Comparison of ENCODE assay signal across 38 mouse cellular contexts in genomic region chr5:72948136-72948535, GRCm38 (mm10). TPM values are rescaled to one million over a fixed set of nuclear protein-coding genes. Genes with fewer than 3 reads are reported as not detected.
DNase-seq lines count a peak whose midpoint lies in the region; ATAC-seq and TF ChIP-seq lines count a peak whose summit lies in the region.
"Had no signal": no experiment of that assay in that cellular context is flagged by ENCODE, and none has a peak within 500 bp of the region (broad histone marks: within the 10 kb centered on the region; RNA-seq: fewer than 3 reads in every experiment).

No protein-coding gene starts in this region.

- no peak for ATAC-seq in heart, embryonic 12.5 days (ENCODE audit: insufficient number of reproducible peaks, low FRiP score)
- no peak for ATAC-seq in kidney, embryonic 14.5 days (ENCODE audit: low FRiP score, low TSS enrichment)
- ATAC-seq in forebrain, postnatal 0 days: no peak
- ATAC-seq: forebrain, embryonic 13.5 days; intestine, postnatal 0 days had no signal

- peaks cover 20% of the 10 kb centered on the region for H3K36me3 ChIP-seq in heart, embryonic 12.5 days
- peaks cover 16% of the 10 kb centered on the region for H3K36me3 ChIP-seq in kidney, embryonic 14.5 days (ENCODE audit: control insufficient read depth, insufficient read depth, low read length)
- peaks cover 8% of the 10 kb centered on the region; the same call in 1 of the 2 replicates for H3K36me3 ChIP-seq in forebrain, postnatal 0 days (ENCODE audit: insufficient read depth)

- no peak overlapping the region for H3K27ac ChIP-seq in heart, embryonic 12.5 days (ENCODE audit: poor library complexity, severe bottlenecking)
- no peak overlapping the region for H3K27ac ChIP-seq in kidney, embryonic 14.5 days (ENCODE audit: low read depth, low read length)
- no peak overlapping the region for H3K27ac ChIP-seq in forebrain, postnatal 0 days (ENCODE audit: low read depth, low read length)
- H3K27ac ChIP-seq: forebrain, embryonic 13.5 days; hindbrain, embryonic 13.5 days; layer of hippocampus, adult 2 months; liver, embryonic 13.5 days had no signal

- no peak overlapping the region for H3K9ac ChIP-seq in heart, embryonic 12.5 days
- H3K9ac ChIP-seq in kidney, embryonic 14.5 days (ENCODE audit: low read depth, low read length): no peak overlapping the region
- H3K9ac ChIP-seq in forebrain, postnatal 0 days: no peak overlapping the region
- H3K9ac ChIP-seq: forebrain, embryonic 13.5 days; hindbrain, embryonic 13.5 days; liver, embryonic 13.5 days had no signal

- no peaks in the 10 kb centered on the region for H3K27me3 ChIP-seq in heart, embryonic 12.5 days (replicated peaks)
- H3K27me3 ChIP-seq in kidney, embryonic 14.5 days (ENCODE audit: control insufficient read depth, insufficient read depth, low read length): no peaks in the 10 kb centered on the region
- no peaks in the 10 kb centered on the region for H3K27me3 ChIP-seq in forebrain, postnatal 0 days (ENCODE audit: insufficient read depth, low read length)
- H3K27me3 ChIP-seq: forebrain, embryonic 13.5 days; hindbrain, embryonic 13.5 days; liver, embryonic 13.5 days had no signal

- peak; percentile 88 for DNase-seq in heart, adult 11 months
- DNase-seq in kidney, adult 9 months: peak; percentile 88
- DNase-seq in kidney, postnatal 14 days: peak; percentile 40
- peak; percentile 55 for DNase-seq in skeletal muscle tissue, adult 2 months (ENCODE audit: low read depth, low spot score)
- no peak for DNase-seq in forebrain, postnatal 0 days
- DNase-seq: adrenal gland, postnatal 25 days; B cell, adult 2 months; cerebellum, adult 8-10 months; cerebellum, postnatal 36 days; gastrocnemius, postnatal 14 days; heart, postnatal 4 days; left cerebral cortex, postnatal 4 days; liver, embryonic 13.5 days; lung, adult 2 months; lung, postnatal 14 days; midbrain, embryonic 14.5 days had no signal

- 76% methylated on average over 1 of the region's 1 CpGs for WGBS in heart, embryonic 12.5 days
- WGBS in kidney, embryonic 14.5 days: 90% methylated on average over 1 of the region's 1 CpGs
- WGBS in forebrain, postnatal 0 days: 81% methylated on average over 1 of the region's 1 CpGs

- no peak for TF ChIP-seq CTCF in forebrain, postnatal 0 days (IDR thresholded peaks at IDR 0.05; ENCODE audit: low read depth)

- H3K4me2 ChIP-seq in heart, embryonic 12.5 days: no peak overlapping the region
- H3K4me2 ChIP-seq in kidney, embryonic 14.5 days (replicated peaks; ENCODE audit: low read depth, low read length): no peak overlapping the region
- H3K4me2 ChIP-seq in forebrain, postnatal 0 days (ENCODE audit: low read depth): no peak overlapping the region
- H3K4me2 ChIP-seq: forebrain, embryonic 13.5 days; heart, embryonic 11.5 days; hindbrain, embryonic 13.5 days; liver, embryonic 13.5 days had no signal

- H3K4me1 ChIP-seq in heart, embryonic 12.5 days (replicated peaks): 0 out of 2 replicates have a peak, but pooled peaks cover 3% of the 10 kb centered on the region
- H3K4me1 ChIP-seq in kidney, embryonic 14.5 days (ENCODE audit: control insufficient read depth, insufficient read depth, low read length): no peaks in the 10 kb centered on the region
- H3K4me1 ChIP-seq in forebrain, postnatal 0 days (ENCODE audit: insufficient read depth): no peaks in the 10 kb centered on the region
- H3K4me1 ChIP-seq: forebrain, embryonic 13.5 days; liver, embryonic 13.5 days had no signal

- H3K4me3 ChIP-seq in heart, embryonic 12.5 days: no peak overlapping the region
- no peak overlapping the region for H3K4me3 ChIP-seq in kidney, embryonic 14.5 days (ENCODE audit: low read length)
- H3K4me3 ChIP-seq in forebrain, postnatal 0 days (ENCODE audit: low read depth, low read length): no peak overlapping the region
- H3K4me3 ChIP-seq: forebrain, embryonic 13.5 days; hindbrain, embryonic 13.5 days; layer of hippocampus, adult 2 months; liver, embryonic 13.5 days had no signal

- no peaks in the 10 kb centered on the region for H3K9me3 ChIP-seq in heart, embryonic 12.5 days (replicated peaks)
- no peaks in the 10 kb centered on the region for H3K9me3 ChIP-seq in kidney, embryonic 14.5 days (ENCODE audit: control insufficient read depth, low read length)
- no peaks in the 10 kb centered on the region for H3K9me3 ChIP-seq in forebrain, postnatal 0 days (ENCODE audit: low read length)
- H3K9me3 ChIP-seq: forebrain, embryonic 13.5 days; hindbrain, embryonic 13.5 days; liver, embryonic 13.5 days had no signal

RNA-seq across cellular contexts. Expression of gene Gm10135, which starts 26.4 kb away (rescaled TPM):
- polyA plus RNA-seq in heart, embryonic 12.5 days (2016; fragmentation: Nextera tagmentation; extraction: Ambion mirVana): not detected in 2 replicates
- not detected in 2 replicates for polyA plus RNA-seq in kidney, embryonic 14.5 days (2014; fragmentation: Nextera tagmentation; extraction: Ambion mirVana)
- not detected in 2 replicates for total RNA-seq in forebrain, postnatal 0 days (2014; rRNA removed)
- not detected in 2 replicates for polyA plus RNA-seq in forebrain, postnatal 0 days (2015; fragmentation: Nextera tagmentation; extraction: Ambion mirVana)
- total RNA-seq: adrenal gland, adult 18-20 months; adrenal gland, postnatal 25 days; gastrocnemius, postnatal 14 days; heart, adult 18-20 months; heart, postnatal 4 days; layer of hippocampus, adult 2 months; layer of hippocampus, postnatal 14 days; left cerebral cortex, adult 8-10 months; left cerebral cortex, postnatal 4 days; monocyte, adult 5-6 weeks had no signal
- polyA plus RNA-seq: embryonic facial prominence, embryonic 11.5 days; forebrain, embryonic 13.5 days; frontal cortex, adult 2 months; heart, embryonic 11.5 days; heart, postnatal 0 days; hindbrain, embryonic 13.5 days; intestine, postnatal 0 days; limb, embryonic 14.5 days; liver, embryonic 13.5 days; lung, adult 2 months; midbrain, embryonic 14.5 days; neural tube, embryonic 14.5 days; small intestine, adult 2 months; stomach, embryonic 14.5 days; testis, adult 2 months; thymus, postnatal 0 days; urinary bladder, adult 2 months had no signal

RNA-seq across cellular contexts. Expression of gene Slain2, which starts 34.0 kb away (rescaled TPM):
- polyA plus RNA-seq in heart, embryonic 12.5 days (2016; fragmentation: Nextera tagmentation; extraction: Ambion mirVana): 31.4 and 32.6 TPM in 2 replicates
- 18.4 and 25.3 TPM in 2 replicates for polyA plus RNA-seq in kidney, embryonic 14.5 days (2014; fragmentation: Nextera tagmentation; extraction: Ambion mirVana)
- total RNA-seq in forebrain, postnatal 0 days (2014; rRNA removed): 43.4 and 48.2 TPM in 2 replicates
- polyA plus RNA-seq in forebrain, postnatal 0 days (2015; fragmentation: Nextera tagmentation; extraction: Ambion mirVana): 11.3 and 12.7 TPM in 2 replicates

RNA-seq across cellular contexts. Expression of gene Slc10a4, which starts 58.5 kb away (rescaled TPM):
- 0.41 and 0.50 TPM in 2 replicates for polyA plus RNA-seq in heart, embryonic 12.5 days (2016; fragmentation: Nextera tagmentation; extraction: Ambion mirVana)
- 0.16 and 0.79 TPM in 2 replicates for polyA plus RNA-seq in kidney, embryonic 14.5 days (2014; fragmentation: Nextera tagmentation; extraction: Ambion mirVana)
- 6.5 and 14.2 TPM in 2 replicates for total RNA-seq in forebrain, postnatal 0 days (2014; rRNA removed)
- polyA plus RNA-seq in forebrain, postnatal 0 days (2015; fragmentation: Nextera tagmentation; extraction: Ambion mirVana): 21.3 and 27.0 TPM in 2 replicates
- total RNA-seq: gastrocnemius, postnatal 14 days; heart, adult 18-20 months; monocyte, adult 5-6 weeks had no signal

Comparison
In these comparisons a context has a peak if more than half of its experiments do, and no peak if none do; other contexts are left out.
1. RNA of gene Slc10a4, which starts 58.5 kb away (polyA plus RNA-seq): 21.3 to 27.0 TPM in forebrain, postnatal 0 days; 0.16 to 0.79 TPM in kidney, embryonic 14.5 days and 0.41 to 0.50 TPM in heart, embryonic 12.5 days; every median in the first group is over 10 times any median in the second.